In the genomic region with DNA sequence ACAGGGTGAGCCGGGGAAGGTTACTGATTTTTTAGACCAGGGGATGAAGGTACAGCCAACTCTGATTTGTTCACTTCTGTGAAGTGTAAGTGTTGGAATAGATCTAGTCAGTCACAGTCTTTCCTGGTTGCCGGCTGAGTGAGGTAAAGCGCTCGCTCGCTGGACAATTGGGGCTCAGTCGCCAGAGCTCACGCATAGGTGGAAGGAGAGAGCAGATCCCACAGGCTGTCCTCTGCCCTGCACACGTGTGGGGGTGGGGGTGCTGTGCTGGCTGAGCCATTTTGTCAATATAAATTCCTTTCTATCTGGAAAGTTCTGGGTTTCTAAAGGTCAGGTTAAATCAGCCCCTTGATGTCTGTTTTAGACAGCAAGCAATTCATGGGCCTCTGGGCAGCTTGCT, we compare ENCODE assay signal across 27 mouse cellular contexts.
A peak's percentile ranks its signal among the peaks of the same experiment; 100 is the strongest.
DNase-seq lines count a peak whose midpoint lies in the region; ATAC-seq and TF ChIP-seq lines count a peak whose summit lies in the region.
"Had no signal": no experiment of that assay in that cellular context is flagged by ENCODE, and none has a peak within 500 bp of the region (broad histone marks: within the 10 kb centered on the region; RNA-seq: fewer than 3 reads in every experiment).

No protein-coding gene starts in this region.

- ATAC-seq in liver, embryonic 14.5 days (ENCODE audit: insufficient read depth), result 0 out of 2 replicates have a peak, but pooled peaks have one; percentile 34
- ATAC-seq in liver, postnatal 0 days, result peak; percentile 77
- ATAC-seq: forebrain, embryonic 14.5 days; forebrain, postnatal 0 days; Patski had no signal

- peaks cover 5% of the 10 kb centered on the region; the same call in 1 of the 2 replicates for H3K79me2 ChIP-seq in liver, adult 2 months (ENCODE audit: control insufficient read depth, insufficient read depth, low read length)

- H3K4me1 ChIP-seq in liver, adult 2 months (ENCODE audit: control insufficient read depth, insufficient read depth, low read length), result peaks cover 11% of the 10 kb centered on the region
- H3K4me1 ChIP-seq in liver, embryonic 14.5 days (replicated peaks; ENCODE audit: control insufficient read depth in 2 of 2, insufficient read depth in 2 of 2, low read length in 1 of 2), result peaks cover 0 to 5% of the 10 kb centered on the region in 2 experiments; a peak in 1 of 4 replicates
- peaks cover 3% of the 10 kb centered on the region; the same call in 1 of the 2 replicates for H3K4me1 ChIP-seq in liver, postnatal 0 days (ENCODE audit: insufficient read depth)
- H3K4me1 ChIP-seq: embryonic facial prominence, embryonic 12.5 days; embryonic facial prominence, embryonic 15.5 days; heart, embryonic 10.5 days; hindbrain, embryonic 12.5 days; hindbrain, embryonic 15.5 days had no signal

- TF ChIP-seq POLR2A in liver, adult 2 months (IDR thresholded peaks at IDR 0.05; ENCODE audit: extremely low read depth, insufficient read depth, low read length), result no peak

- H3K27me3 ChIP-seq in liver, adult 2 months (ENCODE audit: control insufficient read depth, insufficient read depth, low read length), result no peaks in the 10 kb centered on the region
- H3K27me3 ChIP-seq in liver, embryonic 14.5 days (ENCODE audit: control insufficient read depth, insufficient read depth, low read length), result no peaks in the 10 kb centered on the region
- H3K27me3 ChIP-seq in liver, postnatal 0 days (ENCODE audit: insufficient read depth, low read length), result no peaks in the 10 kb centered on the region
- H3K27me3 ChIP-seq: embryonic facial prominence, embryonic 12.5 days; embryonic facial prominence, embryonic 15.5 days; heart, embryonic 13.5 days; hindbrain, embryonic 12.5 days; hindbrain, embryonic 15.5 days; Patski had no signal

- TF ChIP-seq EP300 in liver, embryonic 14.5 days (IDR thresholded peaks at IDR 0.05; ENCODE audit: low read depth), result no peak
- no peak for TF ChIP-seq EP300 in liver, postnatal 0 days (IDR thresholded peaks at IDR 0.05; ENCODE audit: low read depth)

- H3K9ac ChIP-seq in liver, adult 2 months (ENCODE audit: low read depth, low read length), result peak overlapping the region; percentile 26; the same call in 1 of the 2 replicates
- no peak overlapping the region for H3K9ac ChIP-seq in liver, embryonic 14.5 days (replicated peaks)
- peak overlapping the region; percentile 21; the same call in 1 of the 2 replicates for H3K9ac ChIP-seq in liver, postnatal 0 days (replicated peaks)
- H3K9ac ChIP-seq: embryonic facial prominence, embryonic 12.5 days; embryonic facial prominence, embryonic 15.5 days; forebrain, postnatal 0 days; heart, embryonic 13.5 days; hindbrain, embryonic 12.5 days; hindbrain, embryonic 15.5 days had no signal

- no peak for TF ChIP-seq CTCF in liver, adult 2 months (IDR thresholded peaks at IDR 0.05; ENCODE audit: low read depth, low read length)
- no peak for TF ChIP-seq CTCF in liver, embryonic 14.5 days (IDR thresholded peaks at IDR 0.05; ENCODE audit: low read depth)
- TF ChIP-seq CTCF in liver, postnatal 0 days (IDR thresholded peaks at IDR 0.05; ENCODE audit: low read depth), result no peak

- DNase-seq in liver, adult 2 months (ENCODE audit: extremely low read depth, low read depth, low spot score), result no peak
- no peak for DNase-seq in liver
- DNase-seq in ZHBTc4 (ENCODE audit: low read depth, low spot score), result peak; percentile 28
- DNase-seq in liver, embryonic 14.5 days (ENCODE audit: low read depth in 3 of 3, low spot score in 3 of 3), result no peak
- DNase-seq in liver, postnatal 0 days, result peak; percentile 55
- DNase-seq in gastrocnemius, postnatal 14 days, result no peak
- DNase-seq in urinary bladder, postnatal 25 days (ENCODE audit: low spot score), result no peak
- DNase-seq: adrenal gland, adult 2 months; adrenal gland, postnatal 14 days; B cell, adult 2 months; cerebellum, adult 11 months; cerebellum, adult 2 months; cerebellum, adult 9-11 months; cerebellum, postnatal 25 days; forebrain, postnatal 0 days; gastrocnemius, adult 2 months; gastrocnemius, postnatal 25 days; heart, adult 2 months had no signal

- H3K27ac ChIP-seq in liver, adult 2 months (replicated peaks; ENCODE audit: insufficient read depth, low read depth, low read length), result peak overlapping the region; percentile 81
- no peak overlapping the region for H3K27ac ChIP-seq in liver, embryonic 14.5 days
- peak overlapping the region; percentile 92 for H3K27ac ChIP-seq in liver, postnatal 0 days (ENCODE audit: low read depth)
- H3K27ac ChIP-seq: embryonic facial prominence, embryonic 12.5 days; embryonic facial prominence, embryonic 15.5 days; gastrocnemius, adult 2 months; heart, adult 2 months; heart, embryonic 10.5 days; heart, embryonic 13.5 days; hindbrain, embryonic 12.5 days; hindbrain, embryonic 15.5 days had no signal

- no peak overlapping the region for H3K4me3 ChIP-seq in liver, adult 2 months (ENCODE audit: insufficient read depth, low read depth, low read length)
- H3K4me3 ChIP-seq in liver, embryonic 14.5 days (ENCODE audit: insufficient read depth in 1 of 2, low read depth in 2 of 2, low read length in 2 of 2), result no peak overlapping the region
- no peak overlapping the region for H3K4me3 ChIP-seq in liver, postnatal 0 days (ENCODE audit: low read depth, low read length)
- H3K4me3 ChIP-seq: embryonic facial prominence, embryonic 12.5 days; embryonic facial prominence, embryonic 15.5 days; gastrocnemius, adult 2 months; heart, adult 2 months; heart, embryonic 10.5 days; heart, embryonic 13.5 days; hindbrain, embryonic 12.5 days; hindbrain, embryonic 15.5 days had no signal

- H3K36me3 ChIP-seq in liver, adult 2 months (ENCODE audit: control insufficient read depth, insufficient read depth, low read length), result peaks cover 65% of the 10 kb centered on the region
- no peaks in the 10 kb centered on the region for H3K36me3 ChIP-seq in liver, embryonic 14.5 days (replicated peaks; ENCODE audit: control insufficient read depth, insufficient read depth, low read depth)
- peaks cover 34% of the 10 kb centered on the region for H3K36me3 ChIP-seq in liver, postnatal 0 days (replicated peaks; ENCODE audit: insufficient read depth, low read length)
- H3K36me3 ChIP-seq: G1E; hindbrain, embryonic 12.5 days had no signal

- H3K9me3 ChIP-seq in liver, embryonic 14.5 days (ENCODE audit: control insufficient read depth, low read length), result no peaks in the 10 kb centered on the region
- H3K9me3 ChIP-seq in liver, postnatal 0 days (ENCODE audit: low read length), result no peaks in the 10 kb centered on the region
- H3K9me3 ChIP-seq: embryonic facial prominence, embryonic 12.5 days; embryonic facial prominence, embryonic 15.5 days; G1E; heart, embryonic 10.5 days; heart, embryonic 13.5 days; hindbrain, embryonic 12.5 days; hindbrain, embryonic 15.5 days had no signal

- no peak overlapping the region for H3K4me2 ChIP-seq in liver, embryonic 14.5 days (ENCODE audit: low read depth)
- H3K4me2 ChIP-seq in liver, postnatal 0 days (ENCODE audit: low read depth, low read length), result no peak overlapping the region
- H3K4me2 ChIP-seq: embryonic facial prominence, embryonic 12.5 days; embryonic facial prominence, embryonic 15.5 days; heart, embryonic 13.5 days; hindbrain, embryonic 12.5 days; hindbrain, embryonic 15.5 days had no signal

- intact Hi-C loops in gastrocnemius, postnatal 14 days (cut with DNase I; ENCODE audit: low total_unique reads), result no loop called here

- 26% methylated on average over 8 of the region's 8 CpGs for WGBS in liver, adult 2 months
- 69% methylated on average over 8 of the region's 8 CpGs for WGBS in liver, embryonic 14.5 days (ENCODE audit: insufficient replicate concordance)
- WGBS in liver, postnatal 0 days (ENCODE audit: insufficient replicate concordance), result 68% methylated on average over 8 of the region's 8 CpGs

Comparison
In these comparisons a context has a peak if more than half of its experiments do, and no peak if none do; other contexts are left out.
1. DNase-seq: peak in ZHBTc4 (single experiment) and liver, postnatal 0 days (single experiment); none in liver, adult 2 months (single experiment), liver (single experiment), liver, embryonic 14.5 days (0 of 3), gastrocnemius, postnatal 14 days (single experiment) and urinary bladder, postnatal 25 days (single experiment).